Mouse (Mus musculus) small intestine, adult 2 months (tissue): ENCODE data around the gene Cfap73. TPM values are rescaled to one million over a fixed set of nuclear protein-coding genes. Genes with fewer than 3 reads are reported as not detected.
A peak's percentile ranks its signal among the peaks of the same experiment; 100 is the strongest.

ENCODE experiments used
- H3K27ac ChIP-seq: fragments of 200-500 bp; 2 replicates; pipeline ENCODE4 v1.5.1; 2012; ENCODE audit warnings: low read depth, low read length, control low read depth, inconsistent platforms; ENCODE audit not compliant: insufficient read depth
- H3K27me3 ChIP-seq: fragments of 200-500 bp; 2 replicates; pipeline ENCODE4 v1.6.1; 2012; ENCODE audit warnings: mild to moderate bottlenecking, moderate library complexity, low read length, inconsistent platforms; ENCODE audit not compliant: control insufficient read depth, insufficient read depth
- H3K36me3 ChIP-seq: fragments of 200-500 bp; 2 replicates; pipeline ENCODE4 v1.6.1; 2012; ENCODE audit warnings: mild to moderate bottlenecking, low read length, control low read depth, inconsistent platforms; ENCODE audit not compliant: control insufficient read depth, insufficient read depth
- H3K4me1 ChIP-seq: fragments of 200-500 bp; 2 replicates; pipeline ENCODE4 v1.6.1; 2012; ENCODE audit warnings: low read length, inconsistent platforms, mixed read lengths; ENCODE audit not compliant: control insufficient read depth, insufficient read depth, insufficient read length
- H3K4me3 ChIP-seq: fragments of 200-500 bp; 2 replicates; pipeline ENCODE4 v1.5.1; 2012; ENCODE audit warnings: low read depth, mild to moderate bottlenecking, control low read depth, inconsistent platforms, low read length, moderate library complexity
- CTCF ChIP-seq: fragments of 200-500 bp; IDR thresholded peaks from 2 replicates; pipeline ENCODE4 v1.5.1; 2012; ENCODE audit warnings: low read depth, mild to moderate bottlenecking, control low read depth, inconsistent platforms, low read length, moderate library complexity, mixed read lengths; ENCODE audit not compliant: insufficient replicate concordance, insufficient read length; ENCODE audit errors: extremely low read depth
- POLR2A ChIP-seq: fragments of 200-500 bp; IDR thresholded peaks from 2 replicates; pipeline ENCODE4 v1.6.1; 2012; ENCODE audit warnings: low read depth, mild to moderate bottlenecking, control low read depth, inconsistent platforms, low read length, moderate library complexity
- WGBS: fragments of 180-500 bp; shearing (Covaris S2); methylation state at CpG from one replicate; pipeline ENCODE4 v1.1.7; 2018; 5-methylcytosine and 5-hydroxymethylcytosine counted together
- polyA plus RNA-seq: library from polyadenylated mRNA; depleted of rRNA; stranded (reverse); fragments of >200 nt; gene quantifications from 2 replicates; pipeline ENCODE4 v1.2.3, GENCODE M21; 2012

Cfap73 gene
- polyA plus RNA-seq, 1 experiment, result not detected

GRCm38 (mm10) chr5:120621078-120621765 lies 12.8 kb downstream of the Cfap73 start:
- Histone ChIP-seq H3K36me3 (peaks cover 79% of the 10 kb centered on the region), H3K27me3 (no peaks in the 10 kb centered on the region), H3K4me3 (0 out of 2 replicates have a peak overlapping the region, but pooled peaks have one; percentile 1), H3K27ac (no peak overlapping the region), H3K4me1 (peaks cover 3% of the 10 kb centered on the region; the same call in 1 of the 2 replicates)
- no peak for TF ChIP-seq CTCF
- TF ChIP-seq POLR2A, result no peak
- whole genome bisulfite sequencing, result 91% methylated on average over 23 of the region's 23 CpGs

DNA sequence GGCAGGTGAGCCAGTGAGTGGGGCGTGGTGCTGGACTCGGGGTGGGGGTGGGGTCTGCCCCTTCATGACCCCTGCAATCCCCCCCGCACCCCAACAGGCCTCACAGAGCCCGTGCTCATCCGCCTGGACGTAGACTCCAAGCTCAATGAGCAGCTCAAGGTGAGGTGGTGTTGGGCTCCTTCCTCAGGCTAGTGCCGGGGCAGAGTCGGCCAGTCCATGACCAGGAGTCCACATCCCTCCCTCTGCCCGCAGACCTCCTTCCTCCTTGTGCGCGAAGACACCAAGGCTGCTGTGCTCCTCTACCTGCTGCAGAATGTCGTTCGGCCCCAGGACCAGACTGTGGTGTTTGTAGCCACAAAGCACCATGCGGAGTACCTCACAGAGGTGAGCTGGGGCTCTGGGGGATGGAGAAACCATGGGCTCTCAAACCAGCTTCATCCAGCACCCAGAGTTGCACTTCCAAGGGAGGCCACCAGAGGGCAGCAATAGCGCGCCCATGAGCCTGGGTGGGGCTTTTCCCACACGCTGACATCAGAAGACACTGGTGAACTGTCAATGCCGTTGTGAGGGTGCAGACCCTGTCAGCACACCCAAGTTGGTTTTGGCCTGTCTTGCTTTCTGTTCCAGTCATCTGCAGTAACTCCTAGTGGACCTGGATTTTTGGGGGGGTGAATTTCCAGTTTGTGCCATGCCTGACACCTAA lies 13.5 kb downstream of the Cfap73 start:
- 71% methylated on average over 18 of the region's 18 CpGs for WGBS
- Histone ChIP-seq H3K27ac (no peak overlapping the region), H3K27me3 (no peaks in the 10 kb centered on the region), H3K4me3 (no peak overlapping the region), H3K4me1 (peaks cover 3% of the 10 kb centered on the region; the same call in 1 of the 2 replicates), H3K36me3 (peaks cover 72% of the 10 kb centered on the region)
- peak; percentile 91 for TF ChIP-seq CTCF
- TF ChIP-seq POLR2A, result no peak

GRCm38 (mm10) chr5:120619201-120619600 lies 14.8 kb downstream of the Cfap73 start:
- no peak for TF ChIP-seq POLR2A
- TF ChIP-seq CTCF, result peak; percentile 84
- peaks cover 60% of the 10 kb centered on the region for H3K36me3 ChIP-seq
- H3K4me3 ChIP-seq, result no peak overlapping the region
- WGBS, result 21% methylated on average over 5 of the region's 5 CpGs
- no peak overlapping the region for H3K27ac ChIP-seq
- H3K27me3 ChIP-seq, result no peaks in the 10 kb centered on the region
- peaks cover 3% of the 10 kb centered on the region; the same call in 1 of the 2 replicates for H3K4me1 ChIP-seq

- Histone ChIP-seq H3K4me1 (peaks cover 3% of the 10 kb centered on the region), H3K27me3 (no peaks in the 10 kb centered on the region), H3K27ac (no peak overlapping the region), H3K36me3 (peaks cover 56% of the 10 kb centered on the region), H3K4me3 (no peak overlapping the region)
- TF ChIP-seq CTCF, result no peak
- no peak for TF ChIP-seq POLR2A
- 82% methylated on average over 12 of the region's 12 CpGs for WGBS
Measured at GRCm38 (mm10) chr5:120618778-120619177, 15.3 kb downstream of the Cfap73 start.

- no peak overlapping the region for H3K27ac ChIP-seq
- TF ChIP-seq CTCF (peak; percentile 24; the same call in 1 of the 2 replicates), POLR2A (no peak)
- H3K27me3 ChIP-seq, result no peaks in the 10 kb centered on the region
- H3K4me3 ChIP-seq, result no peak overlapping the region
- peaks cover 28% of the 10 kb centered on the region for H3K36me3 ChIP-seq
- H3K4me1 ChIP-seq, result peaks cover 7% of the 10 kb centered on the region
- over 99% methylated on average over 4 of the region's 4 CpGs for WGBS
Measured at GRCm38 (mm10) chr5:120615903-120616302, 18.1 kb downstream of the Cfap73 start.

- Histone ChIP-seq H3K36me3 (peaks cover 6% of the 10 kb centered on the region; the same call in 1 of the 2 replicates), H3K27ac (peak overlapping the region; percentile 92), H3K4me3 (peak overlapping the region; percentile 78), H3K27me3 (no peaks in the 10 kb centered on the region), H3K4me1 (peaks cover 7% of the 10 kb centered on the region)
- TF ChIP-seq POLR2A (peak; percentile 65; the same call in 1 of the 2 replicates), CTCF (no peak)
- WGBS, result 1% methylated on average over 69 of the region's 69 CpGs
Measured at GRCm38 (mm10) chr5:120612822-120613604, 21.0 kb downstream of the Cfap73 start.
